Mouse (Mus musculus) fat pad, adult 2 months (tissue): ENCODE measurements at regions not wholly inside any gene's neighbourhood (a gene's known extent, or its start where the extent isn't known, plus 50 kb on each side); places are given as distances from the start of the nearest gene placed in this dataset.

Experiments used
- DNase-seq: peaks from one replicate; pipeline ENCODE4 v3.0.0-alpha.2; 2011; ENCODE audit warnings: low read depth, low spot score; ENCODE audit errors: extremely low read depth

- DNase-seq, result no peak
Measured at GRCm38 (mm10) chr2:71636590-71636989, 90.0 kb upstream of the Dlx2 start.

GRCm38 (mm10) chr2:71640251-71640650 is 93.7 kb upstream of the Dlx2 start:
- no peak for DNase-seq

DNA sequence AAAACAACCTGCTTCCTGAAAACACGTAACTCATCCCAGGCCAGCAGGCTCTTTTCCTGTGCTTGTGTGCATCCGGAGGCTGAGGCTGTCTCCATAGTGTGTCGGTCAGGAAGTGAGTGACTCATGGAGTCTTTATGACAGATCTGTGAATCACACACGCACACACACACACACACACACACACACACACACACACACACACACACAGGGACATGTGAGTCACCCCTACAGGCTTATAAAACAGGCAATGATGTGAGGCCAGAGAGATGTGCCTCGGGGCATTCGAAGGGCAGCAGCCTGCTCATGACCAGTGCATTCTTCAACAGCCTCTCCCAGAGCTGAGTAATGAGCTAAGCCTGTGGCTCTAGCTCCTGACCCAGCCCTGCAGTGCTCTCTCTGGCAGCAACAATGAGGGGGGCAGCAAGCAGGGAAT is 97.5 kb upstream of the Dlx2 start:
- DNase-seq, result no peak

GRCm38 (mm10) chr2:71647914-71648497 is 97.4 kb upstream of the Itga6 start:
- no peak for DNase-seq

- DNase-seq, result no peak
Measured at GRCm38 (mm10) chr2:71651662-71652061, 93.8 kb upstream of the Itga6 start.

DNA sequence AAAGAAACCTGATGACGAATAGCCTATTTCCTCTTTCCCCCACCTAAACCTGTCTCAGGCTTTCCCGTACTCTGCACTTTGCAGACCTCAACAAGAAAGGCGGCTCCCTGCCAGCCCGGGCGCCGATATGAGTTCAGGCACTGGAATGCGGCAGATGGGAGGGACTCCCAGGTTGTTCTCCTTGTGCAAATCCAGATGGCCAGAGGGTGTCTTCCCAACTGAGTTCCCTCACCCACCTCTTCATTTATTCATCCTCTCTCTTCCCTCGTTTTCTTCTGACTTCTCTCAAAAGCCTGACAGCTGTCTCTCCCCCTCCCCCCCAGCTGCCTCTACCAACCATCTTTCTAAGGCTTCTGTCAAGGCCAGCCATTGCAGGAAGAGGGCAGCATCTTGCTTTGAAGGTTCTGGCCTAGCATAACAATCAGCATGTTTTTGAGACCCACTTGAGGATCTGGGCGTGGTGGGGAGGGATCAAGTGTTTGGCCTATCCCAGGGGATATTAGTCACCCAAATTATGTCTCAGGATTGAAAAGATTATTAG is 93.1 kb upstream of the Itga6 start:
- no peak for DNase-seq

DNA sequence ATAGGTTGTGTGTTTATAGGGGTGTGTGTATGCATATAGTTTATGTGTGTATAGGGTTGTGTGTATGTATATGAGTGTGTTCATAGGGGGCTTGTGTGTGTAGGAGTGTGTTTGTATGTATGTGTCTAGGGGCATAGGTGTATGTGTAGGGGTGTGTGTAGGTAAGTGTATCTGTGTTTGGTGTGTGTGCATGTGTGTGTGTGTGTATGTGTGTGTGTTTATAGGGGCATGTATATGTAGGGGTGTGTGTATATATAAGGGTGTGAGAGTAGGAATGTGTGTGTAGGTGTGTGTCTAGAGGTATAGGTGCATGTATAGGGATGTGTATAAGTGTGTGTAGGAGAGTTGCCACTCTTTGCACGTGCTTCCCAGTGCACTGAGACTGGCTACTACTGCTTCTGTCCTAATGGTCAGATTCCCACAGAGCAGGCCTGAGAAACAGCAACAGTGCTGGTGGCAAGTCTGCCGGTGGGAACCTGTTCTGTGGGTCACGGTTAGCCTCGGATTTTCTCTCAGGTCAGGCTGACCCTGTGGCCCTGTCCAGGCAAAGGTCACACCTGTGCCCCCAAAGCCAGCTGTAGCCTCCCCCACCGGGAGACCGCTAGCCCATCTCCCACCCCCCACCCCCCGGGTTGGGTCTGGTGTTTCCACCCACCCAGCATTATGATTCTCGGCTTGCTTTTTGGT is 90.5 kb upstream of the Itga6 start:
- no peak for DNase-seq

- DNase-seq, result no peak
Measured at GRCm38 (mm10) chr2:71655504-71656390, 89.7 kb upstream of the Itga6 start.

DNA sequence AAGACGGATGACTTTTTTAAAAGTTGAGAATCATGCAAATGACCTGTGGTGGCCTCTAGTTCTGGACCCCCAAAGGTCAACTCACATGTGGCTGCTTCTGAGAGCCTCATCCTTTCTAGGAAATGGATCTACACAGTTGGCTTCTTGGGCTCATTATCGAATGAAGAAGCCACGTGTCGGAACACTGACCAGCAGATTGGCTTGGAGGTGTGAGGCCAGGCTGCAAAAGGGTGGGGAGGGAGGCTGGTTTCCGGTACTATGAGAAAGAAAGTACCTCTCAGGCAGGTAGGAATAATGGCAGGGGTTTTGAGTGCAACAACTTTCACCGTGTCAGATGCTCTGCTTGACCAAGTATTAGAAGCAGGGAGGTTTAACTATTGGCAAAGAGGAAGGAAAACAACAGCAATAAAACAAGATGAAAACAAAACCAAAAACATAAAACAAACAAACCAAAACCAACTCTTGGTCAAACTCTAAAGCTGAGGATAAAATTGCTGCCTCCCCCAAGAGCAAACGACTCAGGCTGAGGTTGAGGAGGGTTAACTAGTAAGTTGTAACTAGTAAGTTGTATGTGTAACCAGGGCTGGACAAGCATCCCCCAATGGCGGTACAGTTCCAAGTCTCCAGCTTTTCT is 88.7 kb upstream of the Itga6 start:
- no peak for DNase-seq

DNA sequence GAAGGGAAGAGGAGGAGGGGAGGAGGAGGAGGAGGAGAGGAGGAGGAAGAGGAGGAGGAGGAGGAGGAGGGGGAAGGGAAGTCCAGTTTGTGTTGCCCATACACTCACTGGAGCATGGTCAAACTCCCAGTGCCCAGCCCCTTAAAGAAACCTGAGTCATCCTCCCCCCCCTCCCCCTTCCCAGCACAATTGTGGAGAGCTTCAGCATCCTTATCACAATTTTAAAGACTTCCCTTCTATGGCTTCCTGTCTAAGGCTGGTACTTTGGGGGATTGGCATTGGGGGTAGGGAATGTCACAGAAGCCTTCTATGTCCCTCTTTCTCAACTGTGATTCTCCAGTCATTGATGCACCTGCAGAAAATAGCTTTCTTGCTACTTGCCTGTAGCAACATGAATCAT is 84.0 kb upstream of the Itga6 start:
- no peak for DNase-seq

DNA sequence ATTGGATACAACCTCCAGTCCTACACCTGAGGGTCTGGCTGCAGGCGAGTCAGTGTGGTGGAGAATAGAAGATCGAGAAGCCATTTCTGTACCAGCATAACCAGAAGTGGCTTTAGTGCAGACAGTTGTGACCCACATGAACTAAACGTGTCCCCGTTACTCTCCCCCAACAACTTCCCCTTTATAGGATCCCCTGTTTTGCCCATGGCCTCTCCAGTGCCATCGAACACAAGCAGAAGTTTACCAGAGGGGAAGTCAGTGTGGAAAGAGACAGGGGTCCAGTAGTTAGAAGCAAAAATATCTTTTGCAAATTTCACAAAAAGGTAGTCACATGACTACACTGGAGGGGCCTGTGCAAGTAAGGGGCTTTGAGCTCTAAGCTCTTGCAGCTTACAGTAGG is 83.4 kb upstream of the Itga6 start:
- no peak for DNase-seq

DNA sequence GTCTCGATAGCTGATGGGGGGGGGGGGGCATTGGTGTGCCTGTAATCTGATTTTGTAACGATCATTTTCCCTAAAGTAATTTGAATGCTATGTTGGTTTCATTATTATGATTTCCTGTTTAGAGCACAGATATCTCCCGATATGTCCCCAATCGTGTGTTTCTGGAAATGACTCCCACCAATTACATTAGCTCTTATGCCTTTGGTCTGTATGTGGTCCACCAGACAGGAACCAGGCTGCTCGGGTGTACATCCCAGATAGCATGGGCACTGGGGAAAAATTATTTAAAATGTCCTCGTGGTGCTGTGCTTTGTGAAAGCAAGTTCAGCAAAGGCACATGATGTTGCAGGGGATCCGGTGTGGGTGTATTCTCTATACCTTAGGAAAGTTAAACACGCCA is 82.0 kb upstream of the Itga6 start:
- DNase-seq, result no peak

DNA sequence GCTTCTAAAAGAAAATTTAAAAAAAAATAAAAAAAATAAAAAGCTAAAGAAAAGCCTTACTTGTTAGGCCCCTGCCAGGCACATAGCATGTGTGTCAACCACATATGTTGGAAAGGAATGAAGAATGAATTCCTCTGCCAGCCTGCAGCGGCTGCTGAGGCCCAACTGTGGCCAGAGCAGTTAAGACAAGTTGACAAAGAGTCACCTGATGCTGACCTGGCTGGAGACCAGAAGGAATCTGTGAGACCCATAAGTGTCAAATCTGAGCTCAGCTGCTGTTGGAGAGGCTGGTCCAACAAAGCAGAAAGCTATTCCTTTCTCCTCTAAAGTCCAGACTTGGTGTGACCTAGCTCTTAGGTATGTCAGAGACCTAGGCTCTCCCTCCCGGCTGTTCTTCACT is 78.5 kb upstream of the Itga6 start:
- no peak for DNase-seq

DNA sequence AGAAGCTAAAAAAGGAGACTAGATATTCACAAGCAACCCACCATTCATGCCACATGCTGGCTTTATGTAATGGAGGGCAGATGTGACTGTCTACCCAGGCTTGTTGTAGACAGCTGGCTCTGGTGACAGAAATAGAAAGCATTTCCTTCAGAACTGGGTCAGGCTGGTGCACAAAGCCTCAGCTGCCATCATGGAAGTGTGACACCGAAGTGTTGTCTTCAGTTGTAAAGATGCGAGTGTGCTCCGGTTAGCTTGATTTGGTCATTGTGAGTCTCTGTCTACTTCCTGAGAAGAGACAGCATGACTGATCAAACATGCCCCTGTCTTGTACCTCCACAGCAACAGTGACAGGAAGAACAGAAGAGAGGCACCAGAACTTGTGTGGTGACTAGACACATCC is 77.7 kb upstream of the Itga6 start:
- no peak for DNase-seq

DNA sequence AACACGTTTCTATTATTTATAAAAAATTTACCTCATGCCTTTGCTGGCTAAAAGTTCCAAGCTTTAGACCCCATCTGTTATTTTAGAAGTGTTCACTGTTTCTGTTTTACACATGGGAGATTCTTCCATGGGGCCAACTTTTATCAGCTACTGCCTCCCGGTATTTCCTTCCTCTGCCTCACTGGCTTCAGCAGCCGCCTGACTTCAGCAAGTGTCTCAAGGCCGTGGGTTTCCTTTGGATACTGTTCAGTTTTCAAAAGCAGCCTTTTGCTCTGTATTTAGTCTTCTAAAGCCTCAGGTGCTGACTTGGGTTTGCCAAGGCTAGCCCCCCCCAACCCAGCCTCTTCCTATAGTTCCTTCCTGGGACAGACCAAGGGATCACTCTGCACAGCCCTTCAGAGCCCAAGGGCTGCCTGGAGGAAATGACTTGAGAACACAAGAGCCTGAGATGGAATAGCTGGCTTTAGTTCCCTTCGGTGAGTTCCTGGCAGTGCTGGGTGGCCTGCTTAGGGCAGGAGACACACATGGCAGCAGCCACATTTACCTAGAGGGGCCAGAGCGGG is 75.1 kb upstream of the Itga6 start:
- DNase-seq, result no peak

GRCm38 (mm10) chr2:71670882-71671281 is 74.5 kb upstream of the Itga6 start:
- no peak for DNase-seq

DNA sequence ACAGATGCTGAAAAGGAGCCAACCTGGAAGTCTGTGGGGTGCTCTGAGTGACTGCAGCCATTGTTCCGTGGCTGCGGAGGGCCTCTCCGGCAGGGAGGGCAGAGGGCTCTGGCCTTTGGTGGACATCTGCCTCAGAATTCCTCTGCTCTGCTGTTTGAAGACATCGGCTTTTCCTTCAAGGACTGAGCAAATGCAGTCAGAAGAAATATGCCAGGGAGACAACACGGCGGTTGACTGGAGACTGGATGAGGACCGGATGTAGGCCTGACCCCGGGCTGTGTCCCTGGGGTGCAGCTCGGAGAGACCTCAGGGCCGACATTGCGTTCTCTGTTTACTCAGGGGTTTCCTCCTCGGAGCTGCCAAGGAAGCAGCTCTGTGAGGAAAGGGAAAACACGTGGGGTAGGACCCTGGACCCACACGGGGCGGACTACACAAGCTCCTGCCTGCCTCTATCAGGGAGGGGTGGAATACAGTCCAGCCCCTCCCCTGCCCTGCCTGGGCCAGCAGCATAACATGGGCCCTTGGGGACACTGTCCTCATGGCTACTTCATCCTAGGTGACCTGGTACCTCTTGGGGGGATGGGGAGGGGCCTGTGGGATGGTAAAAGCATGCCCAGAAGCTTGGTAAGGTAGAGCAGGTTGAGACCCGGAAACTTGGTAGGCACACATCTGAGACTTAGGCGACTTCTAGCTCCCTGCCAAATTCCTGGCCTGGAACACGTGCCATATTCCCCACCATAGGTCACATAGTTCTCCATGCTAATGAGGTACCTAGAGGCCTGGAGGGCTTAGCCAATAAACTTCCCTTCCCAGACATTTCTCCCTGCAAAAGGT is 72.1 kb upstream of the Itga6 start:
- no peak for DNase-seq

- no peak for DNase-seq
Measured at GRCm38 (mm10) chr2:71680746-71681145, 64.7 kb upstream of the Itga6 start.

GRCm38 (mm10) chr2:71681148-71681547 is 64.3 kb upstream of the Itga6 start:
- no peak for DNase-seq

GRCm38 (mm10) chr2:71683375-71683774 is 62.0 kb upstream of the Itga6 start:
- DNase-seq, result no peak
